Mouse (Mus musculus): ENCODE results near the gene Accsl.

- no peak for TF ChIP-seq CTCF (IDR thresholded peaks at IDR 0.05)
- no peak for TF ChIP-seq POLR2A (IDR thresholded peaks at IDR 0.05; ENCODE audit: insufficient read depth, low read depth, low read length)
These were observed 18.5 kb downstream of the Accsl start for GRCm38 (mm10) chr2:93850317-93850944.
